Mouse (Mus musculus) heart, adult 9 months (tissue): Measurements from ENCODE around the gene Gm11985.

Experiments used
- DNase-seq, 2 experiments: peaks; one replicate each; pipeline ENCODE4 v3.0.0; 2022; ENCODE audit warnings: low spot score in 2 of 2

Gene Gm11985

GRCm38 (mm10) chr11:7156427-7156826, 31.9 kb downstream of the Gm11985 start:
- no peak for DNase-seq

- DNase-seq = no peak
Measured at GRCm38 (mm10) chr11:7153081-7153480, 35.3 kb downstream of the Gm11985 start.

- DNase-seq = no peak
Measured at GRCm38 (mm10) chr11:7152371-7152770, 36.0 kb downstream of the Gm11985 start.

- no peak for DNase-seq
Measured at GRCm38 (mm10) chr11:7150511-7150910, 37.9 kb downstream of the Gm11985 start.

GRCm38 (mm10) chr11:7149471-7149870, 38.9 kb downstream of the Gm11985 start:
- DNase-seq = no peak

- DNase-seq = no peak
Measured at GRCm38 (mm10) chr11:7147945-7148344, 40.4 kb downstream of the Gm11985 start.

GRCm38 (mm10) chr11:7147536-7147935, 40.8 kb downstream of the Gm11985 start:
- DNase-seq = no peak

GRCm38 (mm10) chr11:7145221-7145620, 43.1 kb downstream of the Gm11985 start:
- no peak for DNase-seq

- DNase-seq = no peak
Measured at GRCm38 (mm10) chr11:7144369-7144768, 44.0 kb downstream of the Gm11985 start.

- peak in 1 of 2 experiments; percentile 20 for DNase-seq
Measured at GRCm38 (mm10) chr11:7142725-7143124, 45.6 kb downstream of the Gm11985 start.

- DNase-seq = no peak
Measured at GRCm38 (mm10) chr11:7140449-7140848, 47.9 kb downstream of the Gm11985 start.

GRCm38 (mm10) chr11:7138370-7138769, 50.0 kb downstream of the Gm11985 start:
- no peak for DNase-seq

GRCm38 (mm10) chr11:7136246-7136855, 52.0 kb downstream of the Gm11985 start:
- no peak for DNase-seq

GRCm38 (mm10) chr11:7135763-7136162, 52.6 kb downstream of the Gm11985 start:
- peak; percentile 3 to 31 for DNase-seq

GRCm38 (mm10) chr11:7135301-7135700, 53.1 kb downstream of the Gm11985 start:
- no peak for DNase-seq

- DNase-seq = no peak
Measured at GRCm38 (mm10) chr11:7134319-7134718, 54.0 kb downstream of the Gm11985 start.

- DNase-seq = no peak
Measured at GRCm38 (mm10) chr11:7133736-7134135, 54.6 kb downstream of the Gm11985 start.
